In the genomic region with DNA sequence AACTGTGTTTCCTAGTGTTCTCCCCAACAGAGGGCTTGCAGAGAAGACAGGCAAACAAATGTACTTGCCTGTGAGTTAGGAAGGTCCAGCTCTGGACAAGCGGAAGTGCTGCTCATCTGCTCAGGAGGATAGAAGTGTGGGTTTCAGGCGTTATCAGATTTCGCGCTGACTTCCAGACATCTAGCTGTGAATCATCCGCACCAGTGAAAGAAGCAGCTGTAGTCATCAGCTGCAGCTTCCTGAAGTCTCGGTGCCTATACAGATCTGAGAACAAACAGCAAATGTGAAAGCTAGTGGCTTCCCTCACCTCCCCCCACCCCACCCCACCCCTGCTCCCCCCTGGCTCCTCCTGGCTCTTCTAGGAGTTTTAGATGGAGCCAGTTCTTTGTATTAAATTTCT, we compare ENCODE assay signal across 10 mouse cellular contexts.
DNase-seq lines count a peak whose midpoint lies in the region; ATAC-seq lines count a peak whose summit lies in the region.
"Had no signal": no experiment of that assay in that cellular context is flagged by ENCODE, and none has a peak within 500 bp of the region (broad histone marks: within the 10 kb centered on the region; RNA-seq: fewer than 3 reads in every experiment).

No protein-coding gene starts in this region.

- peak; percentile 28 to 29 for DNase-seq in cerebellum, postnatal 10 days
- no peak for DNase-seq in cerebellum, postnatal 4 days (ENCODE audit: low spot score in 2 of 2)
- DNase-seq in left cerebral cortex, postnatal 4 days = peak; percentile 14
- no peak for DNase-seq in left cerebral cortex, adult 9 months (ENCODE audit: low spot score in 2 of 2)
- peak; percentile 58 for DNase-seq in induced T-regulatory cell, adult 2 months (ENCODE audit: low read depth)
- peak; percentile 41 to 55 for DNase-seq in thymus, postnatal 10 days (ENCODE audit: low spot score in 2 of 2)
- DNase-seq in layer of hippocampus, adult 11-12 months (ENCODE audit: low spot score) = no peak
- DNase-seq: kidney, adult 18-20 months; lung, postnatal 4 days had no signal

- no peak for ATAC-seq in monocyte, adult 5-6 weeks (replicated peaks; ENCODE audit: insufficient number of reproducible peaks, low FRiP score, low TSS enrichment, poor library complexity, severe bottlenecking)

- intact Hi-C loops in left cerebral cortex, postnatal 4 days (cut with DNase I) = no loop called here

Comparison
In these comparisons a context has a peak if more than half of its experiments do, and no peak if none do; other contexts are left out.
1. DNase-seq: peak in cerebellum, postnatal 10 days (2 of 2), left cerebral cortex, postnatal 4 days (single experiment), induced T-regulatory cell, adult 2 months (single experiment) and thymus, postnatal 10 days (2 of 2); none in cerebellum, postnatal 4 days (0 of 2), left cerebral cortex, adult 9 months (0 of 2) and layer of hippocampus, adult 11-12 months (single experiment).